Mouse (Mus musculus): ENCODE measurements around the gene Zfp784. TPM values are rescaled to one million over a fixed set of nuclear protein-coding genes. Genes with fewer than 3 reads are reported as not detected.

Zfp784 gene
- polyA plus RNA-seq, 1 experiment from 2014 or later, result 3.8 TPM

DNA sequence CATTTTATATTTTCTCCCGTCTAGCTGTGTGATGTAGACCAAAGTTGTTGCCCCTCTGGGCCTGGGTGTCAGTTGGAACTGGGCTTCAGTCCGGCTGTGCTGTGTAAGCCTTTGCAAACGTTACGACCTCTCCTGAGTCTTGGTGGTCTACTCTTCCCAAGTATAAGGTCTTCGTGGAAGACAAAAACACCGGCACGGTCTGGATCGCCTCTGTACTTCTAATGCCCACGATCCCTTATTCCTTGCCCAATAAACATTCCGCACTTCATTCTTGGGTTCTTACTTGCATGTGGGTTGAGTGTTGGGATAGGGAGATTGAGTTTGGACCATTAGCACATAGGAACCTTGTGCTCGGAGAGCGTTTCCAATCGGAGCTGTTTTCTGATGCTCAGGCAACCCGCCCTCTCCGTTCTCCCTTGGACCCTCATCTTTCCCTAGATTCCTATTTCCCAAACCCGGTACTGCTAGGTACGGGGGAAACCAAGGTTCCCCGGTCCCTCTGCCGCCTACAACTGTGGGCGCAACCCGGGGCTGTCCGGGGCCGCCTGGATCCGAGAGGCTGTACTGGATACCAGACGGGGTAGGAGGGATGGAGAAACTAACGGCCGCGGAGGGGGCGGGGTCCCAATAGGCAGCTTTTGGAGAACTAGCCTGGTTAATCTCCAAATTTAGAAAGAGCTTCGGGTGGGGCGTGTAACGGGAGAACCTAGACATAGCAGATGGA lies 15.4 kb upstream of the Zfp784 start:
- Histone ChIP-seq H3K27ac (0 out of 2 replicates have a peak overlapping the region, but pooled peaks have one; percentile 60), H3K27me3 (ENCODE audit: poor library complexity, severe bottlenecking) (peaks cover 83% of the 10 kb centered on the region), H3K36me3 (replicated peaks) (no peaks in the 10 kb centered on the region), H3K4me3 (peak overlapping the region; percentile 67), H3K4me1 (peaks cover 57% of the 10 kb centered on the region), H3K9me3 (no peaks in the 10 kb centered on the region; the same call in 1 of the 2 replicates)
- peak; percentile 26 for DNase-seq (ENCODE audit: extremely low spot score, low spot score)
- 8% methylated on average over 32 of the region's 32 CpGs for WGBS

DNA sequence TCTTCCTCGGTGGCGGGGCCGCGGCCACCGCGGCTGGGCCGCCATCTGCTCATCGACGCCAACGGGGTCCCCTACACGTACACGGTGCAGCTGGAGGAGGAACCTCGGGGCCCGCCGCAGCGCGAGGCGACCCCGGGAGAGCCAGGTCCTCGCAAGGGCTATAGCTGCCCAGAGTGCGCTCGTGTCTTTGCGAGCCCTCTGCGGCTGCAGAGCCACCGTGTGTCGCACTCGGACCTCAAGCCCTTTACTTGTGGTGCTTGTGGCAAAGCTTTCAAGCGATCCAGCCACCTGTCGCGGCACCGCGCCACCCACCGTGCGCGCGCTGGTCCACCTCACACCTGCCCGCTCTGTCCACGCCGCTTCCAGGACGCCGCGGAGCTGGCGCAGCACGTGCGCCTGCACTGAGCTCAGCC lies 14.7 kb upstream of the Zfp784 start:
- DNase-seq (ENCODE audit: extremely low spot score, low spot score), result no peak
- Histone ChIP-seq H3K27me3 (ENCODE audit: poor library complexity, severe bottlenecking) (peaks cover 76% of the 10 kb centered on the region), H3K9me3 (no peaks in the 10 kb centered on the region; the same call in 1 of the 2 replicates), H3K4me3 (peak overlapping the region; percentile 67), H3K4me1 (peaks cover 56% of the 10 kb centered on the region), H3K27ac (peak overlapping the region; percentile 60; the same call in 1 of the 2 replicates), H3K36me3 (replicated peaks) (no peaks in the 10 kb centered on the region)
- WGBS, result 2% methylated on average over 45 of the region's 45 CpGs

DNA sequence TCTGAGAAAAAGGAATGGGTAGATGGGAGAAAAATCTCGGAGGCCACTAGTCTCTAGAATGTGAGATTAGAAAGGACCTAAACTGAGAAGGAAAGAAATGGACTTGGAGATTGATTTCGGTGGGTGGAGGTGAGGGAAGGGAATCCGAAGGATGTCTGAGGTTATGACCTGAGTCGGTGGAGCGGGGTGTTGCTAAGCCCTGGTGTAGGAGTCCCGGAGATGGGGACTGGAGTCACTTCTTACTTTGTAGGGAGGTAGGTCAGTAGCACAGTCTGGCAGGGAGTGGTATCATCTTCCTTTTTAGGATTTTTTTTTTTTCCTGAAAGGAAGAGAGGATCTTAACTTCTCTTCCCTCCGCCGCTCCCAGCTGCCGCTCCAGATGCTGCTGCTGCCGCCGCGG lies 14.2 kb upstream of the Zfp784 start:
- Histone ChIP-seq H3K27me3 (ENCODE audit: poor library complexity, severe bottlenecking) (peaks cover 71% of the 10 kb centered on the region), H3K4me1 (peaks cover 51% of the 10 kb centered on the region), H3K9me3 (no peaks in the 10 kb centered on the region; the same call in 1 of the 2 replicates), H3K27ac (peak overlapping the region; percentile 60; the same call in 1 of the 2 replicates), H3K36me3 (replicated peaks) (no peaks in the 10 kb centered on the region), H3K4me3 (peak overlapping the region; percentile 67)
- 4% methylated on average over 12 of the region's 12 CpGs for WGBS
- no peak for DNase-seq (ENCODE audit: extremely low spot score, low spot score)

DNA sequence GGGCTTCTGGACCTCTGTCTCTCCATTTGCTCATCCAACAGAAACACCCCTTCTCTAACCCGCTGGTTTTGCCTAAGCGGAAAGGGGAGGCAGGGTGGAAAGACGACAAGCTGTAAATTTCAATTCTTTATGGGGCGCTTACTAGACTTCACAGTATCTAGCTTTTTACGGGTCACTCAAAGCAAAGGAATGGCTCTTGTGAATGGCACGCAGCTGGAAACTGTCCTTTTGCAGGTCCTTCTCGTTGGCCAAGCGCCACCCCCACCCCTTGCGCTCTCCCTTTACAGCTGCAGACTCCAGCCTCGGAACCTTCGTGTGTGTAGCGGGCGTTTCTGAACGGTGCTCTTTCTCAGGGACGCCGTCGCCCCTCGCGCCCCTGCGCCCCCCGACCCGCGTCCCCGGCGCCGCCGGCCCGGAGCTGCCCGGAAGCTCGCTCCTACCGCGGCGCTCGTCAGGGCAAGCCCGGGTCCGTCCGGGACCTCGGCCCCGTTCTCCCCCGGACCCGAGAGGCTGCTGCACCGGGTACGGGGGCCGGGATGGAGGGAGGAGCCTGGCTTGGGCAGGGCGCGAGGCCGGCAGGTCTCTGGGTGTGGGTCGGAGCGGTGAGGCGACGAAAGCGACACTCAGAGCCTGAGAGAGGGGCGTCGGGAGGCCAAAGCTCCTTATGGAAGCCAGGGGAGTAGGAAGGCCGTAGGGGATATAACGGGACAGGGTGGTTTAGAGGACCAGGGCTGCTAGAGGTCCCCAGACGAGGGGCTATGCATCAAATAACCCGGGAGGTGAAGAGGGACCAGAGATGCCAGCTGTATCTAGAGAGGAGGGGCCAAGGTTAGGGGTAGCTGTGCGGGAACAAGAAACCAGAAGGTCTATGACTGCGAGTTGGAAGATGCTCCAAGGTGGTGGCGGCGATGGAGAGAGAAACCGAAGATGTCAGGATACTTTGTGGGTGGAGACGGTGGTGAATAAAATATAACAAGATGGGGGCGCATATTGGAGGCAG lies 13.2 kb upstream of the Zfp784 start, which contains the start of gene Zfp580:
Gene Zfp580 (plus strand): TSS at position 346 of the 1,000 bp plus-strand sequence.
- Histone ChIP-seq H3K27ac (peak within 1 kb of the TSS; percentile 88), H3K36me3 (replicated peaks) (no peaks in the 10 kb centered on the region), H3K27me3 (ENCODE audit: poor library complexity, severe bottlenecking) (peaks cover 62% of the 10 kb centered on the region), H3K4me3 (peak within 1 kb of the TSS; percentile 67), H3K9me3 (no peaks in the 10 kb centered on the region; the same call in 1 of the 2 replicates), H3K4me1 (peaks cover 42% of the 10 kb centered on the region)
- DNase-seq (ENCODE audit: extremely low spot score, low spot score), result peak; percentile 83
- 1% methylated on average over 65 of the region's 65 CpGs for WGBS

DNA sequence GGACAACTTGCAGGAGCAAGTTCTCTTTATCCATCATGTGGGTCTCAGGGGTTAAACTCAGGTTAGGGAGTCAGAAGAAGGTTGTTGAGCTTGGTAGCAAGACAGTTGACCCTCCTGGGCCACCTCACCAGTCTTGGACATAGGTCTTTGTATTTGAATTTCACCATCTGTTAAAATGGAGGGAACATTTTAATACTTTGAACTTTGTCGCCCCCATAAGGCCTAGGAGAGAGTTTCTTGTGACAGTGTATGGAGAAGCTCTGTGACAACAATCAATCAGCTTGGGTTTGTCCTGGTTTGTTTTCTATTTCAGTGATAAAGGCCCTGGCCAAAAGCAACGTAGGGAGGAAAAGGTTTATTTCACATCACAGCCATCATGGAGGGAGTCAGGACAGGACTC lies 9.1 kb upstream of the Zfp784 start:
- Histone ChIP-seq H3K4me1 (peaks cover 16% of the 10 kb centered on the region), H3K4me3 (no peak overlapping the region), H3K36me3 (replicated peaks) (no peaks in the 10 kb centered on the region), H3K27me3 (ENCODE audit: poor library complexity, severe bottlenecking) (peaks cover 20% of the 10 kb centered on the region), H3K9me3 (no peaks in the 10 kb centered on the region; the same call in 1 of the 2 replicates), H3K27ac (0 out of 2 replicates have a peak overlapping the region, but pooled peaks have one; percentile 30)
- WGBS, result 35% methylated on average over 2 of the region's 2 CpGs
- no peak for DNase-seq (ENCODE audit: extremely low spot score, low spot score)

DNA sequence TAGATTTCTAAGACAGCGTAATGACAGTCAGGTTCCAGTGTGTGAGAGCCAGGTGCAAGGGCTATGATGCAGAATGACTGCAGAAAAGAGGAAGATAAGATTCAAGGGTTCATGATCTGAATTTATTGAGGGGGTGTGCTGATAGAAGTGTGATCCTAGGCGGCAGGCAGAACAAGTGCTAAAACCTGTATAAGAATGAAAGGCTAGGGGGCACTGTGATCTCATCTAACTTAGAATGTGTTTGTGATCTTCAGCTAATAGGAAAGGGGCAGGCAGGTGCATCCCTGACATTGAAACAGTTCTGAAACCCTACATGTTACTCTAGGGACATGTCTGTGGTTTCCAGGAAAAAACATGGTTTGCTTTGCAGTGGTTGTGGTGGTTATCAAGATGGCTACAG lies 7.9 kb upstream of the Zfp784 start:
- no peak for DNase-seq (ENCODE audit: extremely low spot score, low spot score)
- Histone ChIP-seq H3K4me3 (no peak overlapping the region), H3K27me3 (ENCODE audit: poor library complexity, severe bottlenecking) (peaks cover 12% of the 10 kb centered on the region), H3K36me3 (replicated peaks) (peaks cover 6% of the 10 kb centered on the region), H3K27ac (no peak overlapping the region), H3K4me1 (peaks cover 8% of the 10 kb centered on the region), H3K9me3 (no peaks in the 10 kb centered on the region; the same call in 1 of the 2 replicates)
- 73% methylated on average over 2 of the region's 2 CpGs for WGBS

DNA sequence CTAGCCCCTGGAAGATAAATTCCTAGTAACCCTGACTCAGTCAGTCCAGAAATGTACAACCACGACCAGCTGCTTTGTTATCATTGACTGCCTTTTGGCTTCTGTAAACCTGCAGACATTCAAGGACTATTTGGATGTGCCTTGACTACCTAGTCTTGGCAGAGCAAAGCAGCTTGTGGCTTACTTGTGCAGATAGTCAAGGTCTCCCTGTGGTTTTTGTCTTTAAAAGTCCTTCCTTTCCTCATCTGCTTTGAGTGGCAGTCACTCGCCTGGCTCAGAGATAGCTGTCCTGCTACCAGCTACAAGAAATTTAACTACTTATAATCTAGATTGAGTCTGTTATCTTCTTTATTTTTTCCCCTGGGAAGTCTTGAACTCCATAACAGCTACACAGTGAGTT lies 6.7 kb upstream of the Zfp784 start:
- peaks cover 5% of the 10 kb centered on the region; the same call in 1 of the 2 replicates for H3K27me3 ChIP-seq (ENCODE audit: poor library complexity, severe bottlenecking)
- DNase-seq (ENCODE audit: extremely low spot score, low spot score), result no peak
- 81% methylated on average over 2 of the region's 2 CpGs for WGBS
- peaks cover 13% of the 10 kb centered on the region for H3K36me3 ChIP-seq (replicated peaks)
- no peaks in the 10 kb centered on the region; the same call in 1 of the 2 replicates for H3K9me3 ChIP-seq
- H3K4me3 ChIP-seq, result no peak overlapping the region
- no peaks in the 10 kb centered on the region for H3K4me1 ChIP-seq
- H3K27ac ChIP-seq, result no peak overlapping the region

DNA sequence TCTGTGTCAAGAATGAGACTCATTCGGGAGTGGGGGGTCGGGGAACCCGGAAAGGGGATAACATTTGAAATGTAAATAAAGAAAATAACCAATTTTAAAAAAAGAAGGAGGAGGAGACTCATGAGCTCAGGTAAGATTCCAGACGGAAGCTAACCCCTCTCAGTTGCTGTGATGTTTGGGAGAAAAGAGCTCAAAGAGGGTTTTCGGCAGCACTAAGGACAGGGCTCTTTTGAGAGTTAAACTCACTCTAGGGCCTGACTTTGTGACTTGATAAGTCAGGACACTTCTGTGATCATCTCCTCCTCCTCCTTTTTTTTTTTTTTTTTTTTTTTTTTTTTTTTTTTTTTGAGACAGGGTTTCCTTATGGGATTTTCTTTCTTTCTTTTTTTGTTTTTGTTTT lies 694 bp upstream of the Zfp784 start:
- Histone ChIP-seq H3K9me3 (peaks cover 22% of the 10 kb centered on the region), H3K4me3 (peak overlapping the region; percentile 76), H3K36me3 (replicated peaks) (peaks cover 39% of the 10 kb centered on the region), H3K4me1 (peaks cover 21% of the 10 kb centered on the region), H3K27me3 (ENCODE audit: poor library complexity, severe bottlenecking) (no peaks in the 10 kb centered on the region), H3K27ac (peak overlapping the region; percentile 98)
- DNase-seq (ENCODE audit: extremely low spot score, low spot score), result no peak
- WGBS, result 45% methylated on average over 5 of the region's 5 CpGs

DNA sequence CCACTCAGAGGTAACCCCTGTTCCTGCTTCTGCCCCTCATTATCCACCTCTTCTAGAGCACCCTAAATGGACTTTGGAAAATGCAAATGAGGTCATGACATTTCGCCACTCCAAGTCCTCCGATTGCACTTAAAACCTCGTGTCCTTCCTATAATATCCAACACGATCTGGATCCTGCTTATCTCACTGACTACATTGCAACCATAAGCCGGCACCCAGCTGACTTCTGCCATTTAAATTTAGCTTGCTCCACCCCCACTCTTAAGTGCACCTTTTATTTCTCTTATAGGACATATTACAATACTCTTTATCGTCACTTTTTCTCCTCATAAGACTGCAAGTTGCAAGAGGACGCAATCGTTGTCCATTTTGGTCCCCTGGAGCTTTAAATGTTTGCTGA lies 779 bp downstream of the Zfp784 start:
- 88% methylated on average over 8 of the region's 8 CpGs for WGBS
- Histone ChIP-seq H3K27me3 (ENCODE audit: poor library complexity, severe bottlenecking) (no peaks in the 10 kb centered on the region), H3K4me3 (peak overlapping the region; percentile 76), H3K36me3 (replicated peaks) (peaks cover 53% of the 10 kb centered on the region), H3K27ac (peak overlapping the region; percentile 98; the same call in 1 of the 2 replicates), H3K4me1 (peaks cover 21% of the 10 kb centered on the region), H3K9me3 (peaks cover 34% of the 10 kb centered on the region)
- no peak for DNase-seq (ENCODE audit: extremely low spot score, low spot score)

DNA sequence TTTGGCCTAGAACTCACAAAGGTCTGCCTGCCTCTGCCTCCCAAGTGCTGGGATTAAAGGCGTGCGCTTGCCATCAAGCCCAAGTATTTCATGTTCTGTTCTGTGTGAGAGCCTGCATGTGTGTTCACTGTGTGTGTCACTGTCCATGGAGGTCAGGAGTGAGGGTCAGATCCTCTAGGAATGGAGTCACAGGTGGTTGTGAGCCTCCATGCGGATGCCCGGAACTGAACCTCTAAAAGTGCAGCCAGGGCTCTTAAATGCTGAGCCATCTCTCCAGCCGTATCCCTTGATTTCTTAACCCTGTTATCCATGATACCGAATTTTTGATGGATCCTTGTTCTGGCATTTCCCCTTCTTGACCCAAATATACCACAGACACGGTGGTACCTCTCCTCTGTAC lies 1.2 kb downstream of the Zfp784 start:
- WGBS, result 94% methylated on average over 7 of the region's 7 CpGs
- Histone ChIP-seq H3K36me3 (replicated peaks) (peaks cover 58% of the 10 kb centered on the region), H3K9me3 (peaks cover 39% of the 10 kb centered on the region), H3K27me3 (ENCODE audit: poor library complexity, severe bottlenecking) (no peaks in the 10 kb centered on the region), H3K27ac (no peak overlapping the region), H3K4me3 (peak overlapping the region; percentile 76; the same call in 1 of the 2 replicates), H3K4me1 (peaks cover 21% of the 10 kb centered on the region)
- DNase-seq (ENCODE audit: extremely low spot score, low spot score), result no peak

DNA sequence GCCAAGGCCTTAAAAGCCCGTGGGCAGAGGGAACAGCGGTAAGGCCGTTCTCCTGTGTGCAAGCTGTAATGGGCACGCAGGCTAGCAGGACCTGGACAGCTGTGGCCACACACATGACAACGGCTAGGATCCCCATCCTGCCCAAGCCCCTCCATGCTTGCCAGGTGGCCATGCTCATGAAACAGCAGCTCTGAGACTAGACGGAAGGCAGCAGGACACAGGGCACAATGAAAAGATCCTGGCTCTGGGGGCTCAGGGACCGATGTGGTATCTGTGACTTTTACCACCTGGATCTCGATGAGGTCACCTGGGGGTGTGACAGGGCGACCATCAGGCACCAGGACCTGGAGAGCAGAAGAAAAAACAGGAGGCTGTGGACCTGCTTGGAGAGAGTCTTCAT lies 2.1 kb downstream of the Zfp784 start:
- no peak overlapping the region for H3K4me3 ChIP-seq
- H3K27me3 ChIP-seq (ENCODE audit: poor library complexity, severe bottlenecking), result no peaks in the 10 kb centered on the region
- 90% methylated on average over 9 of the region's 9 CpGs for WGBS
- peaks cover 61% of the 10 kb centered on the region for H3K36me3 ChIP-seq (replicated peaks)
- DNase-seq (ENCODE audit: extremely low spot score, low spot score), result no peak
- peaks cover 47% of the 10 kb centered on the region for H3K9me3 ChIP-seq
- H3K27ac ChIP-seq, result no peak overlapping the region
- peaks cover 21% of the 10 kb centered on the region for H3K4me1 ChIP-seq

DNA sequence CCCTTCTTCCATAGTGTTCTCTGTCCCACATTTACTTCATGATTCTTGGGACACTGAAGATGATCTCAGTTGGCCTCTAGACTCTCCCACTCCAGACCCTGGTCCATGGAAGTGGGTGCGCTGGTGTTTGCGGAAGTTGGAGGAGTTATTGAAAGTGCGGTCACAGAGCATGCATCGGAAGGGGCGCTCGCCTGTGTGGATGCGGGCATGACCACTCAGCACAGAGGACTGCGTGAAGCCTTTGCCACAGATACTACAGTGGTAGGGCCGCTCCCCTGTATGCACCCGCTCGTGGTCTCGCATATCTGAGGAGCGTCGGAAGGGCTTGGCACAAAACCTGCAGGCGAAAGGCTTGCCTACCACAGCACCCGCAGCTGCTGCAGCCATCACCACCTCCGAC lies 2.6 kb downstream of the Zfp784 start:
- no peak for DNase-seq (ENCODE audit: extremely low spot score, low spot score)
- no peak overlapping the region for H3K27ac ChIP-seq
- H3K27me3 ChIP-seq (ENCODE audit: poor library complexity, severe bottlenecking), result no peaks in the 10 kb centered on the region
- WGBS, result 94% methylated on average over 17 of the region's 17 CpGs
- H3K4me1 ChIP-seq, result peaks cover 21% of the 10 kb centered on the region
- H3K36me3 ChIP-seq (replicated peaks), result peaks cover 63% of the 10 kb centered on the region
- H3K4me3 ChIP-seq, result no peak overlapping the region
- peaks cover 53% of the 10 kb centered on the region for H3K9me3 ChIP-seq
